Mouse (Mus musculus): ENCODE results near the gene Rnf43.

Rnf43 gene

GRCm38 (mm10) chr11:87710262-87710615 lies 47.7 kb downstream of the Rnf43 start:
- no peak for DNase-seq (ENCODE audit: low spot score)

GRCm38 (mm10) chr11:87712188-87712587 lies 49.7 kb downstream of the Rnf43 start:
- DNase-seq (ENCODE audit: low spot score): no peak

GRCm38 (mm10) chr11:87715999-87716398 lies 53.5 kb downstream of the Rnf43 start:
- no peak for DNase-seq (ENCODE audit: low spot score)

GRCm38 (mm10) chr11:87719526-87719925 lies 57.0 kb downstream of the Rnf43 start:
- DNase-seq (ENCODE audit: low spot score): no peak

GRCm38 (mm10) chr11:87720324-87720723 lies 57.8 kb downstream of the Rnf43 start:
- no peak for DNase-seq (ENCODE audit: low spot score)

- no peak for DNase-seq (ENCODE audit: low spot score)
Measured at GRCm38 (mm10) chr11:87720839-87721238, 58.3 kb downstream of the Rnf43 start.

GRCm38 (mm10) chr11:87722168-87722567 lies 59.6 kb downstream of the Rnf43 start:
- DNase-seq (ENCODE audit: low spot score): no peak

- no peak for DNase-seq (ENCODE audit: low spot score)
Measured at GRCm38 (mm10) chr11:87722891-87723290, 60.4 kb downstream of the Rnf43 start.

GRCm38 (mm10) chr11:87725515-87725914 lies 63.0 kb downstream of the Rnf43 start:
- no peak for DNase-seq (ENCODE audit: low spot score)

GRCm38 (mm10) chr11:87725964-87726562 lies 63.5 kb downstream of the Rnf43 start:
- DNase-seq (ENCODE audit: low spot score): peak; percentile 56

GRCm38 (mm10) chr11:87727021-87727420 lies 64.5 kb downstream of the Rnf43 start:
- no peak for DNase-seq (ENCODE audit: low spot score)

GRCm38 (mm10) chr11:87727471-87727870 lies 64.9 kb downstream of the Rnf43 start:
- DNase-seq (ENCODE audit: low spot score): no peak

- no peak for DNase-seq (ENCODE audit: low spot score)
Measured at GRCm38 (mm10) chr11:87728850-87729592, 66.5 kb downstream of the Rnf43 start.

GRCm38 (mm10) chr11:87729593-87730185 lies 67.2 kb downstream of the Rnf43 start:
- DNase-seq (ENCODE audit: low spot score): no peak

- DNase-seq (ENCODE audit: low spot score): no peak
Measured at GRCm38 (mm10) chr11:87730652-87731310, 68.3 kb downstream of the Rnf43 start.

GRCm38 (mm10) chr11:87734346-87734745 lies 71.8 kb downstream of the Rnf43 start:
- DNase-seq (ENCODE audit: low spot score): no peak

GRCm38 (mm10) chr11:87735691-87736090 lies 73.2 kb downstream of the Rnf43 start:
- DNase-seq (ENCODE audit: low spot score): no peak

GRCm38 (mm10) chr11:87736647-87737134 lies 74.2 kb downstream of the Rnf43 start:
- DNase-seq (ENCODE audit: low spot score): peak; percentile 61

- peak; percentile 99 for DNase-seq (ENCODE audit: low spot score)
Measured at GRCm38 (mm10) chr11:87737175-87737740, 74.7 kb downstream of the Rnf43 start, which contains the start of gene Supt4a. Gene Supt4a, plus strand, starts transcription at chr11:87737552.

- no peak for DNase-seq (ENCODE audit: low spot score)
Measured at GRCm38 (mm10) chr11:87743691-87744090, 81.2 kb downstream of the Rnf43 start.

GRCm38 (mm10) chr11:87744964-87745363 lies 82.4 kb downstream of the Rnf43 start:
- no peak for DNase-seq (ENCODE audit: low spot score)
